Mouse (Mus musculus) olfactory bulb, adult 2 months (tissue): ENCODE results near the gene Stip1.

ENCODE experiments used
- CTCF ChIP-seq: fragments of 200-500 bp; IDR thresholded peaks from 2 replicates; pipeline ENCODE4 v1.5.1; 2012; ENCODE audit warnings: low read depth, mild to moderate bottlenecking, low read length, moderate library complexity; ENCODE audit not compliant: insufficient read depth
- POLR2A ChIP-seq: fragments of 200-500 bp; IDR thresholded peaks from 2 replicates; pipeline ENCODE4 v1.6.1; 2012; ENCODE audit warnings: mild to moderate bottlenecking, low read depth, low read length, moderate library complexity; ENCODE audit not compliant: insufficient read depth

GRCm38 (mm10) chr19:7062110-7062509, 22.3 kb upstream of the Stip1 start:
- no peak for TF ChIP-seq CTCF
- TF ChIP-seq POLR2A = no peak
